Mouse (Mus musculus) kidney, adult 8-10 months (tissue): ENCODE measurements around the gene Stk16.
A peak's percentile ranks its signal among the peaks of the same experiment; 100 is the strongest.
"Not testable (repeated sequence)": the region's sequence is repeated elsewhere in the genome, so short reads cannot be mapped to it uniquely, and the experiment has no call there.

Source experiments
- DNase-seq, 2 experiments: peaks; one replicate each; pipeline ENCODE4 v3.0.0; 2022

Stk16 gene

DNA sequence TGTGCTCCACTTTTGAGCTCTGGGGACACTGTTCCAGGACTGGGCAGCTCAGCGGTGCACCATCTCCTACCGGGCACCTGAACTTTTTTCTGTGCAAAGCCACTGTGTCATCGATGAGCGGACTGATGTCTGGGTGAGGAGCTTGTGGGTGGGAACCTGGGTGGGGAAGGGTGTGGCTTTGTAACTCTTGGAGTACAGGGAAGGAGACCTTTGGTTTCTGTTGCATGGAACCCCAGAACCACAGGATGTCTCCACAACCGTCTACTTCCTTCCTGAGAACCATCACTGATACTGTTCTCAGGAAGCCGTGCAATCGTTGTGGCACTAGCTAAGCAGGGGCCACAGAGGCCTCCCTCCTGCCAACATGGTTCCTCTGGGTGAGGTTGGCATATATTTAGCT, 2.5 kb downstream of the Stk16 start:
- no peak for DNase-seq

DNA sequence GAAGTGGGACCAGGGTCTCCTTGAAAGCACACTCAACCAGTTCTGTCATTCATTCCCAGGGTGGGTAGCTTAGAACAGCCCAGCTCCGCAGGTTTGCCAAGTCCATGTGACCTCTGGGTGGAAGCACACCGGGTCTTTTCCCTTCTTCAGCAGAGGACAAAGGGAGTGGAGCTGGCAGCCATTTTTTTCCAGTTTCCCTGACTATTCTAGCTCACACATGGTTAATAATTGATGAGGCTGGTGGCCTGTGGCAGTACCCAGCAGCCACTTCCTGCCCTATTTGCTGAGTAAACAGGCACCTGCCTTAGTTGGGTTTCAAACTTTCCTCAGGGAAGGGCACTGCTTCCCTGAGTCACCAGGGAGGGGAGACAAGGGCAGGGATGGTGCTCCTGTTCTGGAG, 3.8 kb downstream of the Stk16 start:
- DNase-seq: peak; percentile 91 to 97

DNA sequence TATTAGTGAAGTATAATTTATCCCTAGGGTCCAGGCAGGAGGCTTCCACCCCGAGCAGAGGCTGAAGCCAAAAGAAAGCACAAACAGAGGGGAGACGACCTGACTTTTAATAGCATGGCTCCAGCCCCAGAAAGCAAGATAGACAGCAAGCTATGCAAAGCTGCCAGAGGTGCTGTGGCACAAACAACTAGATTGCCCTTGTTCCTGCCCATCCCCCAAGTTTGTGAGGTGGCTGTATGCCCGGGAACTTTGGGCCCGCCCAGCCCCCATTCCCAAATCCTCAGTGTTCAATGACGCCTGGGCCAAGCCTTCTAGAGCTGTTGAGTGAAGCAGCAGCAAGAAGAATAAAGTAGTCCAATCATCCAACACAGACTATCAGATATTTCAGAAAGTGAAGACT, 4.2 kb downstream of the Stk16 start:
- peak; percentile 86 to 88 for DNase-seq

DNA sequence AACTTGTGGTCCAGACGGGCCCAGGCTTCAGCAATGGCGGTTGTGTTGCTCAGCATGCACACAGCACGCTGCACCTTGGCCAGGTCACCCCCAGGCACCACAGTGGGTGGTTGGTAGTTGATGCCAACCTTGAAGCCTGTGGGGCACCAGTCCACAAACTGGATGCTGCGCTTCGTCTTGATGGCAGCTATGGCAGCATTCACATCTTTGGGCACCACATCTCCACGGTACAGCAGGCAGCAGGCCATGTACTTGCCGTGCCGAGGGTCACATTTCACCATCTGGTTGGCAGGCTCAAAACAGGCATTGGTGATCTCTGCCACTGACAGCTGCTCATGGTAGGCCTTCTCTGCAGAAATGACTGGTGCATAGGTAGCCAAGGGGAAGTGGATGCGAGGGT, 5.1 kb downstream of the Stk16 start:
- DNase-seq: peak in 1 of 2 experiments; percentile 30

DNA sequence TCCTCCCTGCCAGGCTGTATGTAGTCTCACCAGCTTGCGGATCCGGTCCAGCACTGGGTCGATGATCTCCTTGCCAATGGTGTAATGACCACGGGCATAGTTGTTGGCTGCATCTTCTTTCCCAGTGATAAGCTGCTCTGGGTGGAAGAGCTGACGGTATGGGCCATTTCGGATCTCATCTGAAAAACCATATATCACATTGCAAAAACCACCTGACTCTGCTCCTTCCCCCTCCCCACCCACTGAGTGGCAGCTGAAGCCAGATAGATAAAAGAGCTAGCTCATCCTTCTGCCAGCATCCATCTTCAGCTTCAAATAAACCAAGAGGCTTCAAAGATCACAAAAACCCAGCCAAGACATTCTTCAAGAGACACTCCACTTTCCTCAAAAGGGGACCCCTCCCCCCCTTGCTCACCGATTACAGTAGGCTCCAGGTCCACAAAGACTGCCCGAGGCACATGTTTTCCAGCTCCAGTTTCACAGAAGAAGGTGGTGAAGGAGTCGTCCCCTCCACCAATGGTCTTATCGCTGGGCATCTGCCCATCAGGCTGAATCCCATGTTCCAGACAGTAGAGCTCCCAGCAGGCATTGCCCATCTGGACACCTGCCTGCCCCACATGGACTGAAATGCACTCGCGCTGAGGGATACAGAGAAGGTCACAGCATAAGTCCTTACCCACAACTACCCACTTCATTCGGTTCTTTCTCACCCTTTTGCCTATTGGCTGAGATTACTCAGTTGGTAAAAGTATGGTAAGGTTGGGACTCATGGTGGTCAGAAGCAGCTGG, 6.4 kb downstream of the Stk16 start:
- DNase-seq: peak; percentile 45 to 50

DNA sequence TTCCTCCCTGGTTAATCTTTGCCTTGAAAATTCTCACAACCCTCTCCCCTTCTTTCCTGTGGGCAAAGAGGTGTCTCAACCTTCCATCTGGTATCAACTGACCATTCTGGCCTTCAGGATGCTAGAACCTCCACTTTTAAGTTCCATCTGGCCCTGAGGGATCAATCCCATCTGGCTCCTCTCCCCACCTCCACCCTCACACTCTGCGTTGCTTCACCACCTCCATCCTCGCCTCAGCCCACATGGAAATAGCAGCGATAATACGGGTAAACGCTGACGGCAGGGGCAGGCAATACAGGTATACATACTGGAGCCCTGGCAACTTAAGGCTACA, 7.2 kb downstream of the Stk16 start:
- peak in 1 of 2 experiments; percentile 27 for DNase-seq

DNA sequence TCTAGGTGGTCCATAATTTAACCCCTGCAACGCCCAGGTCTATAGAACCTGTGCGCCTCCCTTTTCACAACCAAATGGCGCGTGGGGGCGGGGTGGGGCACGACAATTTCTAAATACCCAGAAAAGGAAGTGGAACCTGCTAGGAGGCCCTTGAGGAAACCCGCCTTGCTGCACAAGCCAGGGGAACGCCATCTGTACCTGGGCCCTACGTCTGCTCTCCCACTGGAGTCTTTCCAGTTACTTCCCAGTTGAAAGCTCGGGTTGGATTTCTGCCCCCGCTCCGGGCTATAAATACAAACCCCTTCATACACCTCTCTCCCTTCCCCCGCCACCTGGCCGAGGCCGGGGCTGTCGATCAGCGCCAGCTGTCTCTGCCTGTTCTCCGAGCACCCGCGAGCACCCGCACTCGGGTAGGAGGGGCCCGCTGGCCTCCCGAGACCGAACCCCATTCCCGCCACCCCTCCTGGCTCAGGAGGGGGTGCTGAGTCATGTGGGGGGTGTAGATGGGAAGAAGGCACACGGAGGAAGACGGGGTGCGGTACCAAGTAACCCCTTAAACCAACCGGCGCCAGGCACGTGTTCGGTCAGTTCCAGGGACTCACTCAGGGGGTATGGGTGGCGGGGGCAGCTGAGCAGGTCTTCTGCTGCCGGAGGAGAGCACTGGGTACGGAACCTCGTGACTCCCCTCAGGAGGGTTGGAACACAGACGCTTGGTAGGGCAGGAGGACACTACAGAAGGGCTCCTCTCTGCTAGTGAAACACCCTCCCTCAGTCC, 7.8 kb downstream of the Stk16 start:
- DNase-seq: peak; percentile 41 to 47

DNA sequence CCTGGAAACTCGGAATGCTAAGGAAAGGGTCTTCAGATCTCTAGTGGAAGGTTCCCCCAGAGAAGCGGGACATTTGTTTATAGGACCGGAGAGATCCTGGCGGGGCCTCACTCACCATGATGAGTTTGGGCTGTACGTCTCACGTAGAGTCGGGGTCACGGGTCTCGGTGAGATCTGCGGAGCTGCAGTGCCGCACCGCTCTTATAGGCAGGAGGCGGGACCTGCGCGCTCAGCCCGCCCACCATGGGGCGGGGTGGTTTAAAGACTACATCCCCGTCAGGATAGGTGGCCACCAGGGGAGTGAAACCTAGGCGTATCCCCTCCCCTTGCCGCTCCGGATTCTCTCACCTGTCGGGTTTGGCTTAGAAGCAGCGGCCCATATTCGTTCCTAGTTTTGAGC, 8.4 kb downstream of the Stk16 start:
- peak; percentile 95 to 98 for DNase-seq

DNA sequence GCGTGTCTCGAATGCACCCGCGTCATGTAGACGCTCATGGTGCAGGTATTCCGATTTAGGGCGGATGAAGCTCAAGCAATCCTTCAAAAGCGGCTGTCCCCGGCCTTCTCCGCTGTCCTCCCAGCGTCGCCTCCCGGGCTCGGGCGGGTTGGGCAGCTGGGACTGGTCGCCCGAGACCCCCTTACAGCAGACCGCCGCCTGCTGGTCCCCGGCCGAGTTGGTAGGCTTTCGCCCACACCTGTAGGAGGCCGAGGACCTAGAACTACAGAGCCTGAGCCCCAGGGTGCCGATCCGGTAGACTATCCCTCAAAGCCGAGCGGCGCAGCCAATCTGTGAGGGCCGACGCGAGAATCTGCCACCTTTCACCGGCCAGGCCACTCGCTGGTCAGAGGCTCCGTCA, 8.9 kb downstream of the Stk16 start, which contains the start of gene Tuba4a:
TSS of gene Tuba4a (minus strand) at position 335 of the 400 bp plus-strand sequence.
- DNase-seq: peak in 1 of 2 experiments; percentile 38

DNA sequence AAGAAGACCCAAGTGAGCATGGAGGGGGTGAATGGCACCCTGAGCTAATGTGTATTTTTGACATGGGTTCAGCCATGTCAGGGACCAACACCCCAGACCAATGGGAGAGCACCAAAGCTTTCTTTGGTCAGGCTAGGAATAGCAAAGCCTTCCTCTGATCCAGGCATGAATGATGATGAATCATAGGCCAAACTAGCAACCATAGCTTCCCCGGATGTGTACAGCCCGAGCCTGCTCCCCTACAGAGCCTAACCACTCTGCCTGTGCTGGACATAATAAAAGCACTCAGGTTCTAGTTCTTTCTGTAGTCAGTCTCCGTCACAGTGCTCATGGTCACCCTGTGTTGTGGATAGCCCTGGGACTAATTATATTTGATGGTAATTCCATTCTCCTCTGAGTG, 10.9 kb downstream of the Stk16 start:
- DNase-seq: no peak

DNA sequence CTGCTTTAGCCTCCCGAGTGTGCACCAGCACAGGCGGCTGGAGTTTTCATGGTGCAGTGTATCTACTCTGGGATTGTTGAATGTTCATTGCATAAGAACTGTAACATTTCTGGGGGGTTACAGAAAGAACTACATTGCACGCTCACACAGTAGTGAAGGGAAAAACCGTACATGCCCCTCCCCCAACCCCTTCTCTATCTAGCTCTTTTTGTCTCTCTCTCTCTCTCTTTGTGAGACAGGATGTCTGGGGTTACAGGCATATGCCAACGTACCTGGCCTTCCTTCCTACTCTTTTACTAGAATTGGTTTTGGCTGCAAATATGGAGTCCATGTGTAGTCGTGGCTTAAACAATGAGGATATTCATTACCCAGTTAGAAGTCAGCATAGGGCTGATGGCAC, 12.3 kb downstream of the Stk16 start:
- DNase-seq: no peak

DNA sequence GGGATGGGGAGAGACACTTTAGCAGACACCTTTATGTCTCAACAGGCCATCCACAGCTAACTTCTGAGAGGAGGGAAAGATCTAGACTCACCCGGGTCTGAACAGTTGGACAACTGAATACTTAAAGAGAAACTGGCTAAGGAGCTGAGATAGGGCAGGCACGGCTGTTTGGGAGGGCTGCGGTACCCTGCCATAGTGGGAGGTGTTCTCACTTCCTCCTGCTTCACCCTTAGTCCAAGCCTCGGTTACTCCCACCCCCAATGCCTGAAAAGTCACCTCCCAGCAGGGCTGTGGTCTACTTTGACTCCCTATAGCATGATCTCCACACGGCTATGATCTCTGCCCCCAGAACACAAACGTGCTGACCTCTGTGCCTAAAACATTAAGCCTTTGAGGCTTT, 12.9 kb downstream of the Stk16 start:
- DNase-seq: no peak

DNA sequence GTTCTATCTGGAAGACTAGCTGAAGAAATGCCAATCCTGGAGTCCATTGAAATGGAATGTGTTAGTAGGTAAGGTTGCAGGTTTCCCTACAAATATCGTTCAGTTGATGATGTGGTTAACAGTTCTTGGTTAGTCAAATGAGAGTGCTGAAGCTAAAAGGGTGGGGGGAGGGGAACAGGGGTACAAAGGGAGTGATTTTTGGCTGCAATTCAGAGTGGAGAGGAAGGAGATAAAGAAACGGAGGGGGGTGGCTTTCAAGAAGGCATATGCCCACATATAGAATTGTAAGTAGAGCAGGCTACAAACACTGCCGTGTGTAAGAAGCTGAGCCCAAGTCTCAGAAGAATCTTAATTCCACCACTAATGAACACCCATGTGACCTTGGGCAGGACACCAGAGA, 14.8 kb downstream of the Stk16 start:
- no peak for DNase-seq

DNA sequence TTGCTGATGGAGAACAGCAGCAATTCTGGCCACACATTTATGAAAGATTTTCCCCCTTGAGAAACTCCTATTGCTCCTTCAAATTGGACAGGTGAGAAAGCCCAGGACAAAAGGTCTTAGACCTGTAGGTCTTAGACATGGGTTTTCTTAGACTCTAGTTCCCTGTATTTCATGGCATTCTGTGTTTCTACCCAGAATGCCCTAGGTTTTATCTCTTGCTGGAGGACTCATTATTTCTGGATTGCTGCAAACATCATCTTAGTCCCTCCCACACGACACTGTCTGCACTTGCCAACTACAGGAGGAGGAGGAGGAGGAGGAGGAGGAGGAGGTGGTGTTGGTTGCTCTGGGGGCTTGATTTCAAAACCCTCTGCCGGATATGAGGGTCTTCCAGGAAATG, 15.5 kb downstream of the Stk16 start:
- no peak for DNase-seq

DNA sequence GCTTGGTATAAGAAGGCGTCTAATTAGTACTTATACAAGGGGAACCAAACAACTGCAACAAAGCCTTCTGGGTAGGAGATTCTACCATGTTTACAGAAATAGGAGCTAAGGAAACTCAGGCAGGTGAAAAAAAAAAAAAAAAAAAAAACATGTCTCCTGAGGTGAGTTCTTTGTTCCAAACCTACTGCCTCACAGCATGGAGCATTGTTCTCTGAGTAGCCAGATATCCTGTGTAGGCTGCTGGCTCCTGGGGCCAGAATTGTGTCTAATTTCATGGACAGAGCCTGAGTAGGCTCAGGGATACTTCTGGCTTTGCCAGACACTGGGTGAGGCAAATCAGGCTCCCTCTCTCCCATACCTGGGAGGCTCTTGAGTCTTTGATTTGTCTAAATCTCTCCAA, 17.0 kb downstream of the Stk16 start:
- no peak for DNase-seq

DNA sequence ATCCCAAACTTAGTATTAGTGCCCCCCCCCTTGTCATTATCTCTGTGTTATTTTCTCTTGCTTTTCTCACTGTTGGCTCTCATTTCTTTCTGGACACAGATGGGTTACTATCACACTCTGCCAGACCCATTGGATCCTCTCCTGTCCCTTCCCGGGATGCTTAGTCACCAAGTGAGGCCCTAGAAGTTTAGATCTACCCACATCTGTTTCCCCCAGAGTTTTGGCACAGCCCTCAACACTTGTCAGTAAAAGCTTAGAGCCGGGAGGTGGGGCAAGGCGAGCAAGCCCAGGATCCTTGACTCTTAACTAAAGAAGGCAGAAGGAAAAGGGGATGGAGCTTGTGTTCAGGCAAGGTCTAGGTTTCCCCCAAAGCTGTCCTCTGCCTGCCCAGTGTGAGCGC, 18.5 kb downstream of the Stk16 start:
- DNase-seq: no peak

DNA sequence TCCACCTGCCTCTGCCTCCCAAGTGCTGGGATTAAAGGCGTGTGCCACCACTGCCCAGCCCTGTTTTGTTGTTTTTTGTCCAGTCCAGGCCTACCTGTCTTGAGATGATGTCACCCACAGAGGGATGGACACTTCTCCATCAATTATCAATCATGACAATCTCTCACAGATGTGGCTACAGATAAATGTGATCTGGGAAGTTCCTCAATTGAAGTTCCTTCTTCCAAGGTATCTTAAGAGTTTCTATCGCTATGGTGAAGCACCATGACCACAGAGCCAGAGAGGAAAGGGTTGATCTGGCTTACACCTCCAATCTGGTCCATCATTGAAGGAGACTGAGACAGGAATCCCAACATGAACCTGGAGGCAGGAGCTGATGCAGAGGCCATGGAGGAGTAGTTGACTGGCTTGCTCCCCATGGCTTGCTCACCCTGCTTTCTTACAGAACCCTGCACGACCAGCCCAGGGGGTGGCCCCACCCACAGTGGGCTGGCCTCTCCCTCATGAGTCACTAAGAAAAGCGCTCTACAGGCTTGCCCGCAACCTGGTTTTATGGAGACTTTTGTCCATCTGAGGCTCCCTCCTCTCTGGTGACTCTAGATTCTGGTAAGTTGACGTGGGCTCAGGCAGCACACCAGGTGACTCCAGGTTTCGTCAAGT, 19.8 kb downstream of the Stk16 start:
- no peak for DNase-seq

DNA sequence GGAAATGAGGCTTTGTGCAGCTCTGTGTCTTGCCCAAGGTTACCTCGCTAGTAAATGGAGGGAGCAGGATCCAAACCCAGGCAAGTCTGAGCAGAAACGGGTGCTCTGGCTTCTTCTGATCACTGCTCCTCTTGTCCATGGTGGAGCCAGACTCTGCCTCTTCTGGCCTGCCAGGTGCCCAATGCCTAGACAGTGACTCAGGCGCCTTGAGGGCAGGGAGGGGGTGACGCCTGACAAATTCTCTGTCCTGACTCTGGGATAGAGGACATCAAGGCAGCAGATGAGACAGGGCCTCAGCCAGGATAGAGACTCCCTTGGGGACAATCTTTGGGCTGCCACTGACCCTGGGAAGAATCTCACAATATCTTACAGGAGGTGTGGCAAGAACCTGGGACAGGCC, 20.6 kb downstream of the Stk16 start:
- no peak for DNase-seq

DNA sequence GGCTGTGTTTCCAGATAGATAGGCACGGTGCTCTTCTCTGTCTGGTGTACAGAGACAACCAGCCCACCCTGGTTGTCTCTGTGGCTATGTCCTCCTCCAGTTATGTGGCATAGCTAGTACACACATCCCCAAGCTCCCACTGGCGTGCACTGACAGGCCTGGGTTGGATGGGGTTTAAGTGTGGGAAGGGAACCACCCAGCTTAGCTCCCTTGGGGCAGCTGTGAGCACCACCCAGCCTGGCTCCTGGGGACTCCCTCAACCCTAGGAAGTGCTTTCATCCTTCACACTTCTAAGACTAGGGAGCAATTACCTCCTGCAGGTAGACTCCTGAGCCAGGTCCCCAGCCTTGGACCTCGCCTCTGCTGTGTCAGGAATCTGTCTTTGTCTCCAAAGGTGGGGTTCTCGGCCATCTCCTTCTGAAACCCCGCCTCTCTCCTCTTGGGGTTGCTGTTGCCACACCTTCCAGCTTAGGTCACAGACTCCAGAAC, 21.1 kb downstream of the Stk16 start, which contains the start of gene A630095N17Rik:
TSS of gene A630095N17Rik (minus strand) at position 439 of the 489 bp plus-strand sequence.
- no peak for DNase-seq

DNA sequence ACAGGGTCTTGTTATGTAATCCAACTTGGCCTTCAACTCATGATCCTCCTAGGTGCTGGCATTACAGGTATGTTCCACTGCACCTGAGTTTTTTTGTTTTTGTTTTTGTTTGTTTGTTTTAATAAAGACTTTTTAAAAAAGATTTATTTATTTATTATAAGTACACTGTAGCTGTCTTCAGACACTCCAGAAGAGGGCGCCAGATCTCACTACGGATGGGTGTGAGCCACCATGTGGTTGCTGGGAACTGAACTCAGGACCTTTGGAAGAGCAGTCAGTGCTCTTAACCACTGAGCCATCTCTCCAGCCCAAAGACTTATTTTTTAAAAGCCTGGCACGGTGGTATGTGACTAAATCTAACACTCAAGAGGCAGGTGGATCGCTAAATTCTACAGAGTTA, 21.9 kb downstream of the Stk16 start:
- DNase-seq: not testable (repeated sequence)

DNA sequence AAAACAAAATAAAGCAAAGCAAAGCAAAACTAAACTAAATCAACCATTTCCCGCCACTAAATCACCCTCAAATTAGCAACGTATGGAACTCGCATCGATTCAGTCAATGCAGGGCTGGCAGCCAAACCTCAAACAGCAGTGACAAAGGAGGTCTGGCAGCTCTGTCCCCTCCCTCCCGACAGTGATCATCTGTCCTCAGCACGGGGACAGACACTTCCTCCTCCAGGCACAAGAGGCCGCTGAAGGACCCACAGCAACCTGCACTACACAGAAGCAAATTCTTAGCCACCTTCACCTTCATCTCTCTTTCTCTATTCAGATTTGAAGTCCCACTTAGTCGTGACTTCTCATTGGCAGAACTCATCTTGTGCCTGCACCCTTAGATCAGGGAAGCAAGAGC, 24.0 kb downstream of the Stk16 start:
- DNase-seq: peak; percentile 69 to 75

DNA sequence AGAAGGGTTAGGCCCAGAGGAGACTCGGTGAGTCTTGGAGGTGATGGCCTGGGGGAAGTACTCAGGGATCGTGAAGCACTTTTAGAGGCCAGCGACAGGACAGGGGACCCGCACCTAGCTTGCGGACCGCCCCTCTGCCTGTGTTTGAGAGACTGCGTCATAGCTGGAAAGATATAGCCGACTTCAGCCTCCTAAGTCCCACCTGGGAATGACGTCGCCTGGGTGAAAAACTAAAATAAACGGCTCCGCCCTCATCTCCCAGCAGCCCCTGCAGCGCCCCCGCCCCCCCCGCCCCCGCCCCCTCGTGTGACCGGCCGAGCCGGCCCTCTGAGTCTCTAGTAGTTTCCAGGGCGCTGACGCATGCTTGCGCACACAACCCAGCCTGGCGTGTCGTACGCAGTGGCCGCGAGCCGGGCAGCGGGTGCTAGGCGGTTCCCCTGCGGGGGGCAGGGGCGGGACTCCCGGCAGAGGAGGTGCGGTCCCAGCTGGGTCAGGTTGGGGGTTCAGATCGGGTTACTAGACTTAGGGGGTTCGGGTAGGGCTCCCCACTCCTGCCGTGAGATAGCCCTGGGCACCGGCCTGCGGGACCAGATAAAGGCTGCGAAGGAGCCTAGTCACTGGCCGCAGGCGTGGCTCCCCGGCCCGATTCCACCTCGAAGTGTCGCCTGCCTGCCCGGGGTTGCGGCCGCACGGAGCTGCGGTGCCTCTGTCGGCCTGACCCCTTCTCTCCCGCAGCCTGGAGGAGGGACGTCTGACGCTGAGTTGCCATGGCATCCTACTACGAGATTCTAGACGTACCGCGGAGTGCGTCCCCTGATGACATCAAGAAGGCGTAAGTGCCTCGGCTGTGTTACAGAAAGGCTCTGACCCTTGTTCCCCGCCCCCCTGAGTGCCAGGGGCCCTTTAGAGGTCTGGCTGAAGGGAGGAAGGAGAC, 25.7 kb downstream of the Stk16 start, which contains the start of gene Dnajb2:
TSS of gene Dnajb2 (plus strand) at position 290 of the 934 bp plus-strand sequence.
- DNase-seq: peak; percentile 90 to 94
